ENCODE assay signal across 8 mouse cellular contexts in genomic region chr14:79481339-79482151, GRCm38 (mm10). TPM values are rescaled to one million over a fixed set of nuclear protein-coding genes. Genes with fewer than 3 reads are reported as not detected.
A peak's percentile ranks its signal among the peaks of the same experiment; 100 is the strongest.
DNase-seq lines count a peak whose midpoint lies in the region; ATAC-seq lines count a peak whose summit lies in the region.

TSS of gene Wbp4 (minus strand) at chr14:79481520.

- peaks cover 32% of the 10 kb centered on the region for H3K4me1 ChIP-seq in hindbrain, embryonic 15.5 days (replicated peaks)

- peak within 1 kb of the TSS; percentile 99 for H3K27ac ChIP-seq in hindbrain, embryonic 15.5 days (replicated peaks)

- DNase-seq in WW6 (ENCODE audit: low read depth, low spot score): peak; percentile 76
- DNase-seq in cerebellum, postnatal 36 days: peak; percentile 96 to 99
- DNase-seq in frontal cortex, postnatal 36 days (ENCODE audit: low spot score in 2 of 2): peak; percentile 97 to 99
- peak; percentile 93 for DNase-seq in left cerebral cortex, adult 11 months (ENCODE audit: low spot score)
- DNase-seq in lung, postnatal 36 days: peak; percentile 93
- DNase-seq in retina, embryonic 14.5 days (ENCODE audit: low spot score): peak; percentile 99
- peak; percentile 93 for DNase-seq in thymus, postnatal 36 days

- H3K4me2 ChIP-seq in hindbrain, embryonic 15.5 days: peak within 1 kb of the TSS; percentile 67

- peak within 1 kb of the TSS; percentile 97 for H3K9ac ChIP-seq in hindbrain, embryonic 15.5 days

- WGBS in hindbrain, embryonic 15.5 days: 0% methylated on average over 65 of the region's 86 CpGs

- H3K27me3 ChIP-seq in hindbrain, embryonic 15.5 days: no peaks in the 10 kb centered on the region

- H3K4me3 ChIP-seq in hindbrain, embryonic 15.5 days: peak within 1 kb of the TSS; percentile 83

- peak; percentile 95 for ATAC-seq in hindbrain, embryonic 15.5 days (ENCODE audit: low FRiP score, low read depth)

- peaks cover 6% of the 10 kb centered on the region for H3K36me3 ChIP-seq in hindbrain, embryonic 15.5 days

- H3K9me3 ChIP-seq in hindbrain, embryonic 15.5 days: no peaks in the 10 kb centered on the region

RNA-seq across cellular contexts. Expression of gene Wbp4, which starts in this region (rescaled TPM):
- 40.1 and 43.1 TPM in 2 replicates for polyA plus RNA-seq in hindbrain, embryonic 15.5 days (2015; fragmentation: Nextera tagmentation; extraction: Ambion mirVana)

Comparison
In these comparisons a context has a peak if more than half of its experiments do, and no peak if none do; other contexts are left out.
1. Peak in every context shown above with its lines: DNase-seq, ATAC-seq, H3K4me3 ChIP-seq and H3K27ac ChIP-seq.